Mouse (Mus musculus) erythroblast, embryonic 14.5 days (primary cell): ENCODE measurements around the gene Parp16. TPM values are rescaled to one million over a fixed set of nuclear protein-coding genes. Genes with fewer than 3 reads are reported as not detected.
"Not testable (repeated sequence)": the region's sequence is repeated elsewhere in the genome, so short reads cannot be mapped to it uniquely, and the experiment has no call there.

Experiments used
- H3K27me3 ChIP-seq: 2 replicates; pipeline ENCODE4 v1.6.1; 2012; ENCODE audit warnings: inconsistent platforms; ENCODE audit not compliant: control insufficient read depth
- H3K36me3 ChIP-seq: 2 replicates; pipeline ENCODE4 v1.6.1; 2012; ENCODE audit warnings: mild to moderate bottlenecking, inconsistent platforms; ENCODE audit not compliant: control insufficient read depth
- H3K4me1 ChIP-seq: 2 replicates; pipeline ENCODE4 v1.6.1; 2012; ENCODE audit warnings: inconsistent platforms; ENCODE audit not compliant: control insufficient read depth
- H3K4me3 ChIP-seq: replicated peaks from 2 replicates; pipeline ENCODE3; 2012; ENCODE audit warnings: moderate library complexity, mild to moderate bottlenecking, inconsistent platforms
- H3K9me3 ChIP-seq: 2 replicates; pipeline ENCODE4 v1.6.1; 2012; ENCODE audit warnings: low read length, inconsistent platforms, mixed read lengths; ENCODE audit not compliant: control insufficient read depth
- GATA1 ChIP-seq: IDR thresholded peaks from 2 replicates; pipeline ENCODE4 v1.6.1; 2012; ENCODE audit warnings: low read length, inconsistent platforms, mixed read lengths
- TAL1 ChIP-seq: IDR thresholded peaks from 3 replicates; pipeline ENCODE4 v1.6.1; 2012; ENCODE audit warnings: low read length, inconsistent platforms, mixed read lengths
- polyA plus RNA-seq: library from polyadenylated mRNA; stranded (reverse); fragments of >175 nt; gene quantifications from 2 replicates; pipeline ENCODE4 v1.2.3, GENCODE M21; 2012

Parp16 gene
- polyA plus RNA-seq, 1 experiment: 3.0 TPM

GRCm38 (mm10) chr9:65214778-65215493 lies 19.8 kb downstream of the Parp16 start:
- TF ChIP-seq GATA1 (no peak), TAL1 (no peak)
- peaks cover 6% of the 10 kb centered on the region; the same call in 1 of the 2 replicates for H3K9me3 ChIP-seq
- peaks cover 57% of the 10 kb centered on the region for H3K4me1 ChIP-seq
- H3K27me3 ChIP-seq: no peaks in the 10 kb centered on the region
- peaks cover 26% of the 10 kb centered on the region for H3K36me3 ChIP-seq
- peak overlapping the region; percentile 79 for H3K4me3 ChIP-seq

GRCm38 (mm10) chr9:65215494-65216126 lies 20.5 kb downstream of the Parp16 start:
- Histone ChIP-seq H3K4me3 (peak overlapping the region; percentile 79), H3K27me3 (no peaks in the 10 kb centered on the region), H3K4me1 (peaks cover 61% of the 10 kb centered on the region), H3K36me3 (peaks cover 30% of the 10 kb centered on the region), H3K9me3 (peaks cover 6% of the 10 kb centered on the region; the same call in 1 of the 2 replicates)
- TF ChIP-seq TAL1 (peak; percentile 96), GATA1 (peak; percentile 97)

GRCm38 (mm10) chr9:65216972-65217371 lies 21.8 kb downstream of the Parp16 start:
- peaks cover 68% of the 10 kb centered on the region for H3K4me1 ChIP-seq
- H3K36me3 ChIP-seq: peaks cover 36% of the 10 kb centered on the region
- H3K4me3 ChIP-seq: peak overlapping the region; percentile 79
- TF ChIP-seq GATA1 (peak; percentile 85), TAL1 (no peak)
- no peaks in the 10 kb centered on the region for H3K27me3 ChIP-seq
- peaks cover 6% of the 10 kb centered on the region; the same call in 1 of the 2 replicates for H3K9me3 ChIP-seq

- peaks cover 42% of the 10 kb centered on the region for H3K36me3 ChIP-seq
- TF ChIP-seq TAL1 (no peak), GATA1 (peak; percentile 48)
- H3K4me3 ChIP-seq: peak overlapping the region; percentile 79
- no peaks in the 10 kb centered on the region for H3K27me3 ChIP-seq
- H3K4me1 ChIP-seq: peaks cover 72% of the 10 kb centered on the region
- peaks cover 4% of the 10 kb centered on the region; the same call in 1 of the 2 replicates for H3K9me3 ChIP-seq
Measured at GRCm38 (mm10) chr9:65217661-65218060, 22.5 kb downstream of the Parp16 start.

GRCm38 (mm10) chr9:65218916-65219315 lies 23.8 kb downstream of the Parp16 start:
- H3K9me3 ChIP-seq: no peaks in the 10 kb centered on the region; the same call in 1 of the 2 replicates
- TF ChIP-seq GATA1 (no peak), TAL1 (no peak)
- no peak overlapping the region for H3K4me3 ChIP-seq
- H3K4me1 ChIP-seq: peaks cover 79% of the 10 kb centered on the region
- no peaks in the 10 kb centered on the region for H3K27me3 ChIP-seq
- peaks cover 51% of the 10 kb centered on the region for H3K36me3 ChIP-seq

GRCm38 (mm10) chr9:65220398-65220797 lies 25.2 kb downstream of the Parp16 start:
- peaks cover 71% of the 10 kb centered on the region for H3K4me1 ChIP-seq
- H3K27me3 ChIP-seq, H3K4me3 ChIP-seq, H3K9me3 ChIP-seq: not testable (repeated sequence)
- peaks cover 53% of the 10 kb centered on the region for H3K36me3 ChIP-seq

GRCm38 (mm10) chr9:65223927-65224326 lies 28.8 kb downstream of the Parp16 start:
- Histone ChIP-seq H3K4me3 (no peak overlapping the region), H3K36me3 (peaks cover 65% of the 10 kb centered on the region), H3K27me3 (no peaks in the 10 kb centered on the region), H3K4me1 (peaks cover 38% of the 10 kb centered on the region), H3K9me3 (no peaks in the 10 kb centered on the region)
- no peak for TF ChIP-seq TAL1
- no peak for TF ChIP-seq GATA1

- H3K36me3 ChIP-seq: peaks cover 69% of the 10 kb centered on the region
- no peaks in the 10 kb centered on the region for H3K9me3 ChIP-seq
- peaks cover 25% of the 10 kb centered on the region for H3K4me1 ChIP-seq
- H3K4me3 ChIP-seq: no peak overlapping the region
- no peak for TF ChIP-seq TAL1
- no peak for TF ChIP-seq GATA1
- H3K27me3 ChIP-seq: no peaks in the 10 kb centered on the region
Measured at GRCm38 (mm10) chr9:65225795-65226194, 30.6 kb downstream of the Parp16 start.

- no peaks in the 10 kb centered on the region for H3K9me3 ChIP-seq
- no peak for TF ChIP-seq GATA1
- no peak for TF ChIP-seq TAL1
- H3K4me1 ChIP-seq: peaks cover 8% of the 10 kb centered on the region
- no peak overlapping the region for H3K4me3 ChIP-seq
- peaks cover 93% of the 10 kb centered on the region for H3K36me3 ChIP-seq
- H3K27me3 ChIP-seq: no peaks in the 10 kb centered on the region
Measured at GRCm38 (mm10) chr9:65230250-65230649, 35.1 kb downstream of the Parp16 start.
